Mouse (Mus musculus): Measurements from ENCODE around the gene Dlat.

The Dlat gene

GRCm38 (mm10) chr9:50593544-50593943 is 66.0 kb downstream of the Dlat start:
- peak; percentile 45 for DNase-seq (ENCODE audit: low spot score)

- DNase-seq (ENCODE audit: low spot score), result no peak
These were observed 66.6 kb downstream of the Dlat start for GRCm38 (mm10) chr9:50592955-50593354.

- no peak for DNase-seq (ENCODE audit: low spot score)
These were observed 68.6 kb downstream of the Dlat start for GRCm38 (mm10) chr9:50590856-50591518.

- no peak for DNase-seq (ENCODE audit: low spot score)
These were observed 72.6 kb downstream of the Dlat start for GRCm38 (mm10) chr9:50586955-50587354.

- DNase-seq (ENCODE audit: low spot score), result no peak
These were observed 74.3 kb downstream of the Dlat start for GRCm38 (mm10) chr9:50585145-50585818.
